Mouse (Mus musculus): ENCODE measurements around the gene Cpne6. TPM values are rescaled to one million over a fixed set of nuclear protein-coding genes. Genes with fewer than 3 reads are reported as not detected.

The Cpne6 gene
- polyA plus RNA-seq, 1 experiment from 2014 or later = 0.70 TPM

DNA sequence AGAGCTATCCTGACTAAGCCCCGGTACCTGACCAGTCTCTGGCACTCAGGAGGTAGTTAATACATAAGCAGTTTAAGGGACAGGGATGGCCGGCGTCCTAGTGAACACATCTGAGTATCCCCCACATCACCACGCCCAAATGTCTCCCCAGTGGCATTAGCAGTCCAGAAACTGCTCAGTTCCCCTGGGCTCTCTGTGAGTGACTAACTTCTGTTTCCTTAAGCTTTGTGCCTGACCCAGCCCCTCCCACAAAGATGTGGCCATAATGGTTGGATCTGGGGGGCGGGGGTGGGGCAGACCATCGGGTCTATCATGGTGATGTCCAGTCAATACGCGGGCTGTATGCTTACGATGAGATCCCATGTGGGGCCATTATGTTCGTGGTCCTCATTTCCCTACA, 705 bp upstream of the Cpne6 start:
- H3K9ac ChIP-seq (replicated peaks) = no peak overlapping the region
- peaks cover 18% of the 10 kb centered on the region for H3K4me1 ChIP-seq (replicated peaks)
- no peak overlapping the region for H3K4me2 ChIP-seq (replicated peaks)
- no peaks in the 10 kb centered on the region for H3K27me3 ChIP-seq
- peaks cover 18% of the 10 kb centered on the region; the same call in 1 of the 2 replicates for H3K36me3 ChIP-seq
- ATAC-seq = no peak
- no peak overlapping the region for H3K4me3 ChIP-seq (replicated peaks)
- no peak overlapping the region for H3K27ac ChIP-seq
- whole genome bisulfite sequencing = 79% methylated on average over 10 of the region's 10 CpGs
- no peaks in the 10 kb centered on the region for H3K9me3 ChIP-seq

DNA sequence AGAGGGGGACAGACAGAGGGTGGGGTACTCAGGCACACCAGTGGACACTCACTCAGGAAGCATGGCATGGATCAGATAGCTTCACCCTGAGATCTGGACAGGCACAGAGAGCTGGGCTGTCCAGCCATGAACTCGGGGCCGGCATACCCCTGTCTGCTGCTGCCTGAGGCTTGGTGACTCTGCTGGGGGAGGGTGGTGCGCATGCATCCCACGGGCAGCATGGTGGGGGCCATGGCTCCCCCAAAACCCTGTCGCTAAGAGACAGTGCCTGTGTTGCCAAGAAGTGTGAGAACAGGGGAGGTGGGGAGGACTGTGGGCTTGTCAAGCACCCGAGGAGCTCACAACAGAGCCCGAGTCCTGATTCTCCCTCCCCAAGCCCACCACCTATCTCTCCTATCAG, 792 bp downstream of the Cpne6 start:
- H3K27ac ChIP-seq = no peak overlapping the region
- no peak overlapping the region for H3K9ac ChIP-seq (replicated peaks)
- no peaks in the 10 kb centered on the region for H3K27me3 ChIP-seq
- no peaks in the 10 kb centered on the region for H3K9me3 ChIP-seq
- H3K36me3 ChIP-seq = peaks cover 18% of the 10 kb centered on the region; the same call in 1 of the 2 replicates
- no peak overlapping the region for H3K4me3 ChIP-seq (replicated peaks)
- H3K4me2 ChIP-seq (replicated peaks) = no peak overlapping the region
- ATAC-seq = peak; percentile 39
- H3K4me1 ChIP-seq (replicated peaks) = peaks cover 18% of the 10 kb centered on the region
- 60% methylated on average over 7 of the region's 7 CpGs for WGBS

DNA sequence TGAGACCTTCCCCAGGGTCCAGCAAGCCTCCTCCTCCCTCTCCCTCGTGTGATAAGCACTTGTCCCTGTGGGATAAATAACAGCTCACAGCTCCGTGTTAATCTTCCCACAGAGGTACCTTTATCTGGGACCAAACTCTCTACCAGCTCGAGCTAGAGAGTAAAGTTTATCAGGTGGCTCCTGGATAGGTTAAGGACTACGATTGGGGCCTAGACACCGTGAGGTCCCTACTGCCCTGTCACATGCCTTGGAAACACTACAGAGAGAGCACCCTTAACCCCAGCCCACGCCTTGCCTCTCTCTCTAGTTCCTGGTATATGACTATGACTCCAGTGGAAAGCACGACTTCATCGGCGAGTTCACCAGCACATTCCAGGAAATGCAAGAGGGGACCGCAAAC, 3.7 kb downstream of the Cpne6 start:
- ATAC-seq = no peak
- H3K4me1 ChIP-seq (replicated peaks) = peaks cover 23% of the 10 kb centered on the region
- no peak overlapping the region for H3K27ac ChIP-seq
- no peak overlapping the region for H3K4me2 ChIP-seq (replicated peaks)
- no peaks in the 10 kb centered on the region for H3K27me3 ChIP-seq
- no peaks in the 10 kb centered on the region for H3K9me3 ChIP-seq
- no peaks in the 10 kb centered on the region for H3K36me3 ChIP-seq
- no peak overlapping the region for H3K9ac ChIP-seq (replicated peaks)
- no peak overlapping the region for H3K4me3 ChIP-seq (replicated peaks)
- 74% methylated on average over 10 of the region's 10 CpGs for WGBS

DNA sequence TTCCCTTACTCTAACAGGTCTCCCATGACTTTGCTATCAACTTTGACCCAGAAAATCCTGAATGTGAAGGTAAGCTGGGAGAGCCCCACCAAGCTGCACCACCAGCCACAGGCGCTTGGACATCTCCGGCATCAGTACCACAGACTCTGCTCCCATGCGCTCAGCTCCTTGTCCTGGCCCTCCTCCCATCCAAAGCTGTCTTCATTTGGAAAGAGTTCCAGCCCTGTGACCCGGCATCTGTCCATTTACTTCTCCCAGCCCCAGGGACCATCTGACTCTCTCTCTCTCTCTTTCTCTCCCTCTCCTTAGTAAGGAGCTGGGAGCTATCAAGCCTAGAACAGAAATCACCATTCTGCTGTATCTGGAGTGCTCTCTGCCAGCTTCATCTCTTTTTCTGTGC, 5.6 kb downstream of the Cpne6 start:
- Histone ChIP-seq H3K36me3 (no peaks in the 10 kb centered on the region), H3K27me3 (peaks cover 6% of the 10 kb centered on the region), H3K27ac (no peak overlapping the region), H3K4me2 (replicated peaks) (no peak overlapping the region), H3K4me1 (replicated peaks) (peaks cover 32% of the 10 kb centered on the region), H3K9me3 (no peaks in the 10 kb centered on the region), H3K9ac (replicated peaks) (no peak overlapping the region), H3K4me3 (replicated peaks) (no peak overlapping the region)
- ATAC-seq = no peak
- 82% methylated on average over 4 of the region's 4 CpGs for WGBS

DNA sequence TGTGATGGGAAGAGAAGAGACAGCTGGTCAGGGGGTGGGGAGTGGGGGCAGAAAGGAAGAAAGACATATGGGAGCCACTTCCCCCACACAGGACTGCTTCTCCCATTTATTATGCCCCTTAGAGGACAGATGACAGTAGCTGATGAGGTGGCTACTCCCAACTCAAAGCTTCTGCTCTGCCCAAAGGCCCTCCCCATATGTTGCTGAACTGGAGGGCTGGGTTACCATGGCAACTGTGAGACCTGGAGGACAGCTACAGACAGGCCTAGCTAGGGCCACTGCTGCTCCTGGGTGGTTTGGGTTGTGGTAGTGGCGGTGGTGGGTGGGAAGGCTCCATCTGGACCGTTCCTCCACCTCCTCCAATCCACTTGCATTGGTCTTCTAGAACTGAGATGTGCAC, 8.7 kb downstream of the Cpne6 start:
- H3K36me3 ChIP-seq = no peaks in the 10 kb centered on the region
- H3K27me3 ChIP-seq = peaks cover 24% of the 10 kb centered on the region
- no peak overlapping the region for H3K9ac ChIP-seq (replicated peaks)
- no peak overlapping the region for H3K4me2 ChIP-seq (replicated peaks)
- no peaks in the 10 kb centered on the region for H3K9me3 ChIP-seq
- H3K27ac ChIP-seq = no peak overlapping the region; the same call in 1 of the 2 replicates
- peaks cover 29% of the 10 kb centered on the region for H3K4me1 ChIP-seq (replicated peaks)
- WGBS = 20% methylated on average over 2 of the region's 2 CpGs
- no peak overlapping the region for H3K4me3 ChIP-seq (replicated peaks)
- peak; percentile 74 for ATAC-seq

DNA sequence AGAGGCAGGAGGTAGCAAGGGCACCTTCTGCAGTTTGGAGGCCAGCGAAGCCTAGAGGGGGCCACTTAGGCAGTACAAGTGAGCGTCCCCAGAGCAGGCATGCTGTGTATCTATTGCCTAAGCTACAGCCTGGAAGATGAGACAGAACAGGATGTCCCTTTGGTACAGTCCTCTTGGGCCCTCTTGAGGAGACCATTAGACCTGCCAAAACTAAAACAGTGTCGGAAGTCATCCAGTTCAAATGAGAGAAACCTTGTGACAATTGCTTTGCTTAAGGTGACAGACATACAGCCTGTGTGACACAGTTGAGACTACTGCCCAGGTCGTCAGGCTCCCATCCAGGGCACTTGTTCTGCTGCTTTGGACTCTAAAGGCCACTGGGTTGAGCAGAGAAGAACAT, 9.4 kb downstream of the Cpne6 start:
- no peak for ATAC-seq
- WGBS = 61% methylated on average over 4 of the region's 4 CpGs
- Histone ChIP-seq H3K4me3 (replicated peaks) (0 out of 2 replicates have a peak overlapping the region, but pooled peaks have one; percentile 1), H3K4me1 (replicated peaks) (peaks cover 29% of the 10 kb centered on the region), H3K4me2 (replicated peaks) (0 out of 2 replicates have a peak overlapping the region, but pooled peaks have one; percentile 4), H3K27me3 (peaks cover 24% of the 10 kb centered on the region), H3K9ac (replicated peaks) (no peak overlapping the region), H3K36me3 (no peaks in the 10 kb centered on the region), H3K9me3 (no peaks in the 10 kb centered on the region), H3K27ac (no peak overlapping the region)

DNA sequence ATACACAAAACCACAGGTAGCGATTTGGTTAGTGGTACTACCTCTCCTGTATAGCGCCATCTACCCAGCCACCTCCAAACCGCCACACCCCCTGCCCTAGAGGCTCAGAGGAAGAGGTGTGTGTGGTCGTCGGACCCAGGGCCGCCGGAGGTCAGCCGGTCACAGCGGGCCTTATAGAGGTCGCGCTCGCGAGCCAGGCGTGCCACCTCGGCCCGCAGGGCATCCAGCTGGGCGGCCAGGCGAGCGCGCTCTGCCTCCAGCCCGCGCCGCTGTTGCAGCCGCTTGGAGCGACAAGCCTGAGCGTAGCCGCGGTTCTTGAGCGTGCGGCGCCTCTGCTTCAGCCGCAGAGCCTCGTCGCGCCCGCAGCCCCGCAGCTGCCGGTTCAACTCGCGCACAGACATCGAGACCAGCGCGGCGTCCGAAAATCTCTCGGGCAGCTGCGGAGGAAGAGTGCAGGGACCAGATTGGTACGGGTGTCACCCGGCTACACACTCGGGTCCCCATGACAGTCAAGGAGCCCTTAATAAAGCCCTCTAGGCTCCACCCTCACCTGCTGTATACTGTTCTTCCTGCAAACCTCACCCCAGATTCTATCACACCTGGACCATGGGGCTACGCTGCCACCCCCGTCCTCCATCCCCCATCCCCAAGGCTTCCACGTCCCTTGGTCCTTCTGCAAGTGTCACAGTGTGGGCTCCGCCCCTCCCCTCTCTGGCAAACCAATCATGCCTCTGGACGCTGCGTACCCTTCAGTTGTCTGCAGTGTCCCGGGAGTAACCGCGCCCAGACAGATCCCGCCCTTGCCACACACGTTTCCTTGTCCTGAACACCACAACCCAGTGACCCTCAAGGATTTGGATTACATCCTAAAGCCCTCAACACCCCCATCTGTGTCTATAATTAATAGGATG, 10.5 kb downstream of the Cpne6 start:
- Histone ChIP-seq H3K4me3 (replicated peaks) (peak overlapping the region; percentile 56), H3K36me3 (no peaks in the 10 kb centered on the region), H3K27ac (peak overlapping the region; percentile 77), H3K4me1 (replicated peaks) (peaks cover 29% of the 10 kb centered on the region), H3K4me2 (replicated peaks) (peak overlapping the region; percentile 87), H3K9me3 (no peaks in the 10 kb centered on the region), H3K27me3 (peaks cover 24% of the 10 kb centered on the region), H3K9ac (replicated peaks) (peak overlapping the region; percentile 72)
- WGBS = under 1% methylated on average over 61 of the region's 61 CpGs
- peak; percentile 76 for ATAC-seq

DNA sequence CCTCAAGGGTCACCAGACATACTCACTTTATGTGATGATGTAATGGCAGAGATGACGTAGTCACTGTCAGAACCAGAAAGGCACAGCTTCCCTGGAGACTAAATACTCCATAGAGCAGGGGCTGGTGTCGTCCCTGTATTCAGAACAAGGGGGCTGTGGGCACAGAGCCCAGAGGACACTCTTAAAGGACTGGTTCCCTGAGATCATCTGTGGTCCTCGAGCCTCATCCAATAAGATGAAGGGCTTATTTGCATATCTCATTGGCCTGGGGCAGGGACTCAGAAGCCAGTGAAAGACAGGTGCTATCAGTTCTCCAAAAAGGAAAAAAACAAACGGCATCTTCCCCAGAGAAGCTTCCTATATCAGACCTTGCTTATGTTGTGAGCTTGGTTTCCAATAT, 13.8 kb downstream of the Cpne6 start:
- no peak for ATAC-seq
- no peak overlapping the region for H3K27ac ChIP-seq
- no peak overlapping the region for H3K4me2 ChIP-seq (replicated peaks)
- H3K9me3 ChIP-seq = no peaks in the 10 kb centered on the region
- 60% methylated on average over 4 of the region's 4 CpGs for WGBS
- H3K27me3 ChIP-seq = peaks cover 25% of the 10 kb centered on the region
- no peaks in the 10 kb centered on the region for H3K36me3 ChIP-seq
- H3K4me1 ChIP-seq (replicated peaks) = peaks cover 17% of the 10 kb centered on the region
- H3K9ac ChIP-seq (replicated peaks) = no peak overlapping the region
- no peak overlapping the region for H3K4me3 ChIP-seq (replicated peaks)

DNA sequence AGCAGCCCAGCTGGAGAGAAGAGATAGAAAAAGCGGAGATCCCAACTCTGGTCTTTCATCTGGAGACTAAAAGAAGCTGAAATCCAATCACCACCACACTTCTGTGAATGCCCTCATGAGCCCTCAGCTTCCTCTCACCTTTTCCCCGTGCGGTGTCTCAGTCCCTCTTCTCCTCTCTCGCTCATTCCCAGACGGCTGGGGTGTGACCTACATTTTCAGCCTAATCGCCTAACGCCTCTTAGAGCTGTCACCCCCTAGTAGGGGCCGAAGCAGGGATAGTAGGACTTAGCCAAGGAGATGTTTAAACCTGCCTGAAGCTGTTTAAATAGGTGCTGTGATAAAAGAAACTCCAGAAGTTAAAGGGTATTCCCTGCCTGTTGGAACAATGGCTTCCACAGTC, 14.5 kb downstream of the Cpne6 start, which contains the start of gene Nrl:
Nrl (minus strand) TSS at position 197 of the 400 bp plus-strand sequence.
- Histone ChIP-seq H3K9me3 (no peaks in the 10 kb centered on the region), H3K27me3 (peaks cover 26% of the 10 kb centered on the region), H3K4me3 (replicated peaks) (no peak within 1 kb of the TSS), H3K4me2 (replicated peaks) (no peak within 1 kb of the TSS), H3K27ac (no peak within 1 kb of the TSS), H3K36me3 (no peaks in the 10 kb centered on the region), H3K4me1 (replicated peaks) (peaks cover 10% of the 10 kb centered on the region), H3K9ac (replicated peaks) (no peak within 1 kb of the TSS)
- no peak for ATAC-seq
- 52% methylated on average over 8 of the region's 8 CpGs for WGBS

DNA sequence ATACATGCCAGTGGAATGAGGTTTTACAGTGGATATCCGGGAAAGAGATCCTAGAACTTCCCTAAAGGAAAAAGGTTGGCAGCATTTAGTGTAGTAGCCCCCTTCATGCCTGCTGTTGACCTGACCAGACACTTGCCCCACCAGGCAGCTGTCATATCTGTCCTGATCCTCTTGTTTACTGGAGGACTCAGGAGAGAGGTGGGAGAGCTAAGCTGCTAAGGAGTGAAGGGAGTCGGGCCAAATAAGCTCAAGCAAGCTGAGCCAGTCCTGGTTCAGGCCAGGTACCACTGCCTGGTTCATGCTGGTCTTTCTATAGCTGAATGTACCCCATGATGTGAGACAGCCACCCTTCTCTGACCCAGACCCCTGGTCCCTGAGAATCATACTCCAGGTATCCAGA, 16.4 kb downstream of the Cpne6 start:
- Histone ChIP-seq H3K9ac (replicated peaks) (no peak overlapping the region), H3K9me3 (no peaks in the 10 kb centered on the region), H3K4me1 (replicated peaks) (no peaks in the 10 kb centered on the region), H3K27me3 (peaks cover 25% of the 10 kb centered on the region), H3K36me3 (no peaks in the 10 kb centered on the region), H3K4me3 (replicated peaks) (no peak overlapping the region), H3K4me2 (replicated peaks) (no peak overlapping the region), H3K27ac (no peak overlapping the region)
- ATAC-seq = no peak
- WGBS = 81% methylated on average over 2 of the region's 2 CpGs

DNA sequence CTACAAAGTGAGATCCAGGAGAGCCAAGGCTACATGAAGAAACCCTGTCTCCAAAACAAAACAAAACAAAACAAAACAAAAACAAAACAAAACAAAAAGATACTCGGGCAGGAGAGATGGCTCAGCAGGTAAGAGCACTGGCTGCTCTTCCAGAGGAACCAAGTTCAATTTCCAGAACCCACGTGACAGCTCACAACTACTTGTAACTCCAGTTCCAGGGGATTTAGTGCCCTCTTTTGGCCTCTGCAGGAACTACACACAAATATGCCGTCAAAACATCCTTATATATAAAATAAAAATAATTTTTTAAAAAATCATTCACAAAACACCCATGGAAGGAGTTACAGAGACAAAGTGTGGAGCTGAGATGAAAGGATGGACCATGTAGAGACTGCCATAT, 17.7 kb downstream of the Cpne6 start:
- no peak overlapping the region for H3K9ac ChIP-seq (replicated peaks)
- 17% methylated on average over 3 of the region's 3 CpGs for WGBS
- H3K4me1 ChIP-seq (replicated peaks) = no peaks in the 10 kb centered on the region
- H3K4me2 ChIP-seq (replicated peaks) = no peak overlapping the region
- no peak overlapping the region for H3K4me3 ChIP-seq (replicated peaks)
- H3K27me3 ChIP-seq = peaks cover 18% of the 10 kb centered on the region
- H3K27ac ChIP-seq = no peak overlapping the region
- no peaks in the 10 kb centered on the region for H3K9me3 ChIP-seq
- no peak for ATAC-seq
- no peaks in the 10 kb centered on the region for H3K36me3 ChIP-seq

DNA sequence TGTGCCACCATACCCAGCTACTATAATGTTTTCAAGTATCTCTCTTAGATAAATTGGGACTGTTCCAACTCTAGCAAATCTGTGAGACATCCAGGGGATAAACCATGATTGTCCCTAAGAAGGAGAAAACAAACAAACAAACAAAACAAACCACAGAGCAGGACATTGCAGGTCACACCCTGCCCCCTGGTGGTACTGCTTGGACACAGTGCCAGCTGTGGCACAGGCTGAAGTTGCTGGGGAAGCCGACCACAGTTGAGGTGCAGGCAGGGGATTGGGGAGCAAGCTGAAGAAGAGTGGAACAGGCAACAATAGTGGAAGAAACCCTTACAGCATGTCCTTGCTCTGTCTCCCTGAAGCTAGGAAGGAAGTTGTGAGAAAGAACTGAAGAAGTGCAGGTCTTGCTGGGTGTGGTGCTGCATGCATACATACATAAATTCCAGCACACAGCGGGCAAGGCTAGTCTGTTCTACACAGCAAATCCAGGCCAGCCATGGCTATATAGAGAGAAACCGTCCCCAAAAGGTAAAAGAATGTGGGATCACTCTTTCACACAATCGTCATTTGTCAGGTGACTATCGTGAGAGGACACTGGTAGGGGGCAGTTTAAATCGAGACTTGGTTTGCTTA, 26.0 kb downstream of the Cpne6 start:
- Histone ChIP-seq H3K36me3 (no peaks in the 10 kb centered on the region), H3K9ac (replicated peaks) (no peak overlapping the region), H3K4me3 (replicated peaks) (no peak overlapping the region), H3K9me3 (no peaks in the 10 kb centered on the region), H3K27me3 (no peaks in the 10 kb centered on the region), H3K4me2 (replicated peaks) (no peak overlapping the region), H3K27ac (no peak overlapping the region), H3K4me1 (replicated peaks) (peaks cover 17% of the 10 kb centered on the region)
- 60% methylated on average over 6 of the region's 6 CpGs for WGBS
- no peak for ATAC-seq

All from midbrain, embryonic 13.5 days (tissue).